Mouse (Mus musculus): ENCODE results near the gene Rdh5.

The Rdh5 gene

GRCm38 (mm10) chr10:128922822-128923012 lies at the start of gene Rdh5:
Gene Rdh5, minus strand, starts transcription at chr10:128922888.
- DNase-seq: no peak

DNA sequence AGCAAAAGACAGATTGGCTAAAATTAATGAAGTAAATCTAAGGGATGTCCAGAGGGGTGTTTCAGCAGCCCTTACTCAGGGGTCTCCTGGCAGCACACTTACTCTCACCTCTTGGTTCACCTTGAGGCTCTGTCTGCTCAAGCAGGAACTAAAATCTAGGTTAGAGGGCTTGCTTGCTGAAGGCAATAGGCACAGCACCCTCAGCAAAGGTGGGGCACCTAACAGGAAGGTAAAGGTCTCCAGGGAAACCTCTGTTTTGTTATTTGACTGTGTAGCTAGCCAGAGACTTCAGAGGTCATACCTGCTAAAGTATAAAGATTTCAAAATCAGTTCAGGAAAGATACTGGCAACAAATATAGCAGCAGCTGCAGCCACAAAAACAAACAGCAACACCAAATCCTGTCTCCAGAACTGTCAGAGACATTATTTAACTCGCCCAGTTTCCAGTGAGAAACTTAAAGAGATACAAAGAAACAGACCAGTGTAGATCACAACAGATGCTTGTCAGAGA lies 48.1 kb upstream of the Rdh5 start:
- DNase-seq: no peak

DNA sequence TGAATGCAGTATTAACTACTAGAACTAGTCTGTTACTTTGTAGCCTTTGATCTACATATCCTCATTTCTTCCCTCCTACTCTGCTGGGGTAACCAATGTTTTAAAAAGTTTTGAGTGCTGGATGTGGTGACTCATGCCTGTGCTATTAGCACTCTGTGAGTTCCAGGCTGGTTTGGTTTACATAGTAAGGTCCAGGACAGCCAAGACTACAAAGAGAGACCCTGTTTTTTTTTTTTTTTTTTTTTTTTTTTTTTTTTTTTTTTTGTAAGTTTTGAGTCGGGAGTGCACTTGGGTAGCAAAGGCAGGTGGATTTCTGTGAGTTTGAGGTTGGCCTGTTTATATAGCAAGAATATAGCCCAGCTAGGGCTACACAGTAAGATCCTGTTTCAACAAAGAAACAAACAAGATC lies 45.7 kb upstream of the Rdh5 start:
- DNase-seq: no peak

DNA sequence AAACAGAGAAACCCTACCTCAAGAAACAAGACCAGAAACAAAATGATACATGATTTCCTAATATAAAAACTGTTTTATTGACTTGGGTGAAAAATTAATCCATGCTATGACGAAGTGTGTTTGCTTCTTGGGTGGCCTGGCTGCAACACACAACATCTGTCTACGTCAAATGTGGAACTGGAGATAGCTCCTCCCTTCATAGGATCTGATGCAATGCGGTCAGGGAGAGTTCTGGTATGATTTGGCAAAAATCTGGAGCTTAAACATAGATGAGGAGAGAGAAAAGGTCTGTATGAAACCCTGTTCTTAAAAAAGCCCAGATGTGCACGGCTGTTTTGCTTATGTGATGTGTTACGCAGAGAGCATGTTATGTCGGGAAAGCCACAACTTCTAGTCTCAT lies 43.2 kb upstream of the Rdh5 start:
- no peak for DNase-seq

- no peak for DNase-seq
Observed at GRCm38 (mm10) chr10:128964961-128965360, 42.3 kb upstream of the Rdh5 start.

GRCm38 (mm10) chr10:128960590-128961584 lies 38.2 kb upstream of the Rdh5 start, which contains the start of gene Mettl7b:
Gene Mettl7b, minus strand, starts transcription at chr10:128960988.
- no peak for DNase-seq

DNA sequence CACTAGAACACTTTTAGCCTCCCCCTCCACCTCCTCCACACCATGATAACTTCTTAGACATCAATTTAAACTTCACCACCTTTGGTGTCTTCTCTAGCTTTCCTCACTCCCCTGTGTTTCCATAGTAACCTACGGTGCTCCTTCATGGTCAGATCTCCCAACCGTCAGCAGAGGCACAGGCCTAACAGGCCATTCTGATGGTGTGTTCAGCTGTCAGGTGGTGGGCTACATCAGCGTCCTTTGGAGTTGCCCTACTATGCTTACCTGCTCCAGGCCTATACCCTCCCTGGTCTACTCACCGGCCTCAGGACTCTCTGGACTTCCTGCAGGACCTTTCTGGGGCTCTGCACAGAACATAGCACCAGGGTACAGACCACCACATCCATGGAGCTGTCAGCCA lies 37.5 kb upstream of the Rdh5 start:
- no peak for DNase-seq

DNA sequence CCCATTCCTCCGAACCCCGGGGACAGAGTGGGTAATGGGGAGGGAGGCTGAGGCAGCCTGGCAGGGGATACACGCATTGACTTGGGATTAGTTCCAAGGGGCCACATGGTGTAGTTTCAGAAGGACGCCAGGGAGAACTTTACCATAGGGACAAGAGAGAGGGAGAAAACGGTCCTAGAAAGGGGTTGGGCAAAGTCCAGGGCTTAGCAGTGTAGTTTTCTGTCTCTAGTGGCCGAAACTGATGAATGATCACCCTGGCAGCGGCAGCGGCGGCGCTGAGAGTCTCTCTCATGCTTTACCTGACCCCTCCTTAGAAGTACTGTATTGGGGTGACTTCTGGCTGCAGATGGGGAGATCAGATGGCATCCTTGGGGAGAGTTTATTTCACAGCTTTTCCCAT lies 35.7 kb upstream of the Rdh5 start:
- DNase-seq: no peak

DNA sequence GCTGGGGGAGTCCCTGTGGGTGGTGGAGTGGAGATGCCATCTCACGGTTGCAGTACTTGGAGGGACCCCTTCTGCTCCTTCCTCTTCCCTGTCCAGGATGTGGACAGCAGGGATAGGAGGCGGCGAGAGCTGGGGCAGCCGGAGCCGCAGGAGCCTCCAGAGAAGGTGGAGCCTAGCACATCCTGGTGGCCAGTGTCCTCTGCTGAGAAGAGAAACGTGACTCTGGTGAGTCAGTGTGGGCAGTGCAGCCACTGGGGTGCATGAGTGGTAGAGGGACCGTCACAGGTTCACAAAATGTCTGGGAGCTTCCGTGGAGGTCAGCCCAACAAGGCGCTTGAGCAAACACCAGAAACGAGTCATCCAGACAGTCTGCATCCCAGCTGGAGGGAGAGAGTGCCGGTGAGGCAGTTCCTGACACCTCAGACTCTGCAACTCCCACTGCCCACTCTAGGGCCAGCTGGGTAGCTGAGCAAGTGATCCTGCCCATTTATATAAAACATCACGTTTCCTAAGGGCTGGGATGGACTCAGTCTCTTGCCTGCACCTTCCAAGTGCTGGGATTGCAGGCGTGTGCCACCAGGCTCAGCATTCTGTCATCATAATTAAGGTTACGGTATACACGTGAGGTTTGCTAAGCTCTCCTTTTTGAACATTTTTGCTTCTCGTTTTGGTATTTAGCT lies 27.7 kb upstream of the Rdh5 start:
- DNase-seq: no peak

- no peak for DNase-seq
Observed at GRCm38 (mm10) chr10:128947496-128947895, 24.8 kb upstream of the Rdh5 start.

DNA sequence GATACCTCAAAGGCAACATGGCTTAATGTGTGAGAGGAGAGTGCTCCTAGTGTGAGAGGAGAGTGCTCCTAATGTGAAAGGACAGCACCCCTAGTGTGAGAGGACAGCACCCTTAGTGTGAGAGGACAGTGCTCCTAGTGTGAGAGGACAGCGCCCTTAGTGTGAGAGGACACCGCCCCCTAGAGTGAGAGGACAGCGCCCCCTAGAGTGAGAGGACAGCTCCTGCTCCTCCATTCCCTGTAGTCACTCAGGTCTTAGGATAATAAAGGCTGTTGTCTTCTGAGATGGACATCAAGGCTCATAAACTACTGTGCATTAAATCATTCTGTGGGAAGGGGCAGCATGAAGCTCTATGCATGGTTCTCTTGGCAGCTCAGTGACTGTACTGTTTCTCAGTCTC lies 23.0 kb upstream of the Rdh5 start:
- peak; percentile 48 to 78 for DNase-seq

- DNase-seq: no peak
Observed at GRCm38 (mm10) chr10:128940475-128941061, 17.9 kb upstream of the Rdh5 start.

DNA sequence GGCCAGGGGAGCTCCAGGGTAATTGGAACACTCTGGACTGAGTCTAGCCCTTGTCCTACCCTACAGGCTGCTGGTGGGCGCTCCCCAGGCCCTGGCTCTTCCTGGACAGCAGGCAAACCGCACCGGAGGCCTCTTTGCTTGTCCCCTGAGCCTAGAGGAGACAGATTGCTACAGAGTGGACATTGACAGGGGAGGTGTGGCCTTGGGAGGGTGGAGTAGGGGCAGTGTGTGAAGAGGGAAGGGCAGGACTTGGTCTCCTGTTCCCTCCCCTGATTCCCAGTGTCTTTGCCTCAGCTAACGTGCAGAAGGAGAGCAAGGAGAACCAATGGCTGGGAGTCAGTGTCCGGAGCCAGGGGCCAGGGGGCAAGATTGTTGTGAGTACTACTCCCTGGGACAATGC lies 16.3 kb upstream of the Rdh5 start:
- peak in 1 of 2 experiments; percentile 50 for DNase-seq

- peak; percentile 97 to 99 for DNase-seq
Observed at GRCm38 (mm10) chr10:128938457-128938856, 15.8 kb upstream of the Rdh5 start.

GRCm38 (mm10) chr10:128937756-128938390 lies 15.2 kb upstream of the Rdh5 start:
- peak; percentile 60 to 69 for DNase-seq

DNA sequence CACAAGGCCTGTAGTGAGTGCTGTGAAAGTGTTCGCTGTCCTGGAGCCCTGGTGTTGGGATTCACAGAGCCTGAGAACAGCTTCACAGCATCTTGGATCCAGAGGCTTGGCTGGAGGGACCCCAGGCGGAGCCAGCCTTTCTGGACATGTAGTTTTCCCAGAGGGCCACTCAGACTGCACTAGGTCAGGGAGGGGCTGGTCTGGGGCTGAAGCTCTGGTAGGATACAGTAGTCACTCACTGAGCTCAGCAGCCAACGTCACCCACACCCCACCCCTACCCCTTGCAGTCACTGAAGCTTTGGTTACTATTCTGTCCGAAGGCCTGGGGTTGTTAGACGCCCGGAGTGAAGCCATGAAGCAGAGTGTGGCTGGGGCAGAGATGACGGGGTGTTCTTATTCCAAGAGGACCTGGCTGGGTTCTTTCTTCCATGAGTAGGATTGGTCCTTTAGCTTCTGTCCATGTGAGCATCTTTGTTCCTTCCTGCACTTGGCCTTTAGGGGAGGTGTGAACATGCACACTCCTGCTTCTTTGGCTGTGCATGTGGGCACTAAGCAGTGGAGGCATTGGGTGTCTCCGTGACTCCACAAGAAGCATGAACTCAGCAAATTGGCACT lies 13.2 kb upstream of the Rdh5 start:
- peak in 1 of 2 experiments; percentile 45 for DNase-seq

- DNase-seq: peak in 1 of 2 experiments; percentile 44
Observed at GRCm38 (mm10) chr10:128934997-128935787, 12.5 kb upstream of the Rdh5 start.

- DNase-seq: peak; percentile 43 to 55
Observed at GRCm38 (mm10) chr10:128933976-128934721, 11.5 kb upstream of the Rdh5 start.

DNA sequence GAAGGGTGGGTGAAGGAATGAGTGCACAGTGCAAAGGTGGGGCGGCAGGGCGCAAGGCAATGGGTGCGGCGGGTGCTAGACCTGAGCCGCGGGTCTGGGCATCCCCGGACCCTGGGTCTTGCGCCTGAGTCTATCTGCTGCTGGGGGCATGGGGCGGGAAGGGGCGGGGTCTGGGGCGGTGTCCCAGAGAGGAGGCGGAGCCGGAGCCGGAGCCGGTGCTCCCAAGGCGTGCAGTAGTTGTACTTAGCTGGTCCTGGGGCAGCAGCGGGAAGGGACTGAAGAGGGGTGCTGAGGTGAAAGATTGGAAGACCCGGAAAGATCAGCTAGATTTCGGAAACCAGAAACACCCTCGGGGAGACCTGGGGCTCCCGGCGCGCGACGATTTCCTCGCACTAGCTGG lies 10.9 kb upstream of the Rdh5 start, which contains the start of gene Itga7:
TSS of gene Itga7 (plus strand) at position 245 of the 400 bp plus-strand sequence.
- peak; percentile 73 to 78 for DNase-seq

- DNase-seq: no peak
Observed at GRCm38 (mm10) chr10:128931441-128931840, 8.8 kb upstream of the Rdh5 start.
